Mouse (Mus musculus) bone marrow, adult 2 months (tissue): Measurements from ENCODE around the gene D8Ertd738e. TPM values are rescaled to one million over a fixed set of nuclear protein-coding genes. Genes with fewer than 3 reads are reported as not detected.
"Not testable (repeated sequence)": the region's sequence is repeated elsewhere in the genome, so short reads cannot be mapped to it uniquely, and the experiment has no call there.

Source experiments
- H3K27ac ChIP-seq: fragments of 200-500 bp; 2 replicates; pipeline ENCODE4 v1.5.1; 2012; ENCODE audit warnings: low read depth, mild to moderate bottlenecking, control low read depth, inconsistent platforms, low read length; ENCODE audit not compliant: control insufficient read depth, poor library complexity, insufficient read depth
- H3K4me1 ChIP-seq: fragments of 200-500 bp; 2 replicates; pipeline ENCODE4 v1.6.1; 2011; ENCODE audit warnings: low read length; ENCODE audit not compliant: control insufficient read depth, insufficient read depth
- H3K4me3 ChIP-seq: fragments of 200-500 bp; replicated peaks from 2 replicates; pipeline ENCODE3; 2011; ENCODE audit warnings: mild to moderate bottlenecking, low read depth, low read length, control low read depth; ENCODE audit not compliant: control insufficient read depth
- CTCF ChIP-seq: fragments of 200-500 bp; IDR thresholded peaks from 2 replicates; pipeline ENCODE4 v1.5.1; 2011; ENCODE audit warnings: low read length, control low read depth; ENCODE audit not compliant: control insufficient read depth, insufficient read depth
- POLR2A ChIP-seq: fragments of 200-500 bp; IDR thresholded peaks from 2 replicates; pipeline ENCODE4 v1.6.1; 2011; ENCODE audit warnings: low read depth, mild to moderate bottlenecking, control low read depth, low read length, borderline replicate concordance; ENCODE audit not compliant: control insufficient read depth
- WGBS: fragments of 180-500 bp; shearing (Covaris S2); methylation state at CpG from one replicate; pipeline ENCODE4 v1.1.7; 2018; 5-methylcytosine and 5-hydroxymethylcytosine counted together
- polyA plus RNA-seq: library from polyadenylated mRNA; stranded (reverse); fragments of >200 nt; gene quantifications from 2 replicates; pipeline ENCODE4 v1.2.4, GENCODE M21; 2011; ENCODE audit warnings: low replicate concordance; ENCODE audit not compliant: missing spikeins, insufficient read depth, insufficient read length

D8Ertd738e gene
- 101 and 196 TPM in 2 replicates for polyA plus RNA-seq

- Histone ChIP-seq H3K4me1 (no peaks in the 10 kb centered on the region), H3K27ac (peak within 1 kb of the TSS; percentile 90), H3K4me3 (peak within 1 kb of the TSS; percentile 96)
- no peak for TF ChIP-seq CTCF
- TF ChIP-seq POLR2A = peak; percentile 95; the same call in 1 of the 2 replicates
- WGBS = 4% methylated on average over 52 of the region's 52 CpGs
Observed at GRCm38 (mm10) chr8:84249257-84250170, at the start of gene D8Ertd738e. Gene D8Ertd738e, minus strand, starts transcription at chr8:84249719.

GRCm38 (mm10) chr8:84297029-84297785 lies 47.7 kb upstream of the D8Ertd738e start:
- no peak overlapping the region for H3K4me3 ChIP-seq
- TF ChIP-seq POLR2A = no peak
- TF ChIP-seq CTCF = no peak
- no peaks in the 10 kb centered on the region for H3K4me1 ChIP-seq
- no peak overlapping the region for H3K27ac ChIP-seq
- 73% methylated on average over 5 of the region's 5 CpGs for WGBS

DNA sequence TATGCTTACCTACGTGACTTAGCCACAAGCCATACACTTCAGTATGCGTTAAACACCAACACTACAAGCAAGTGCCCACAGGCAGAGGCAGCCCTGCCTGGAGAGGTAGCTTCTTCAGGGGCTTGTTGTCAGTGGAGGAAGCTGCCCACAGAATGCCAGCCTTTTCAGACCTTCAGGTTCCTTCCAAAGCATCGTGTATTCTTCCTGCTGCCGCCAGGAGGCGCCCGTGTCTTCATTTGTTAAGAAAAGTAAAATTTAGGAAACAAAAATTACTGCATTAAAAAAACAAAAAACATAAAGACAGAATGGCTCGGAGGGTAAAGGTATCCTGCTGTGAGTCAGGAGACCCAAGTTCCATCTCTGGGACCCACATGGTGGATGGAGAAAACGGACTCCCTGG lies 42.2 kb upstream of the D8Ertd738e start:
- peak; percentile 55 for TF ChIP-seq CTCF
- no peak for TF ChIP-seq POLR2A
- Histone ChIP-seq H3K4me1 (no peaks in the 10 kb centered on the region), H3K27ac (no peak overlapping the region), H3K4me3 (no peak overlapping the region)
- WGBS = 23% methylated on average over 8 of the region's 8 CpGs

- Histone ChIP-seq H3K4me1 (no peaks in the 10 kb centered on the region), H3K4me3 (no peak overlapping the region), H3K27ac (no peak overlapping the region)
- TF ChIP-seq CTCF (no peak), POLR2A (no peak)
- WGBS = 74% methylated on average over 5 of the region's 5 CpGs
Observed at GRCm38 (mm10) chr8:84291086-84291485, 41.6 kb upstream of the D8Ertd738e start.

GRCm38 (mm10) chr8:84288892-84289291 lies 39.4 kb upstream of the D8Ertd738e start:
- TF ChIP-seq POLR2A = no peak
- peak; percentile 32; the same call in 1 of the 2 replicates for TF ChIP-seq CTCF
- Histone ChIP-seq H3K27ac (no peak overlapping the region), H3K4me1 (no peaks in the 10 kb centered on the region), H3K4me3 (no peak overlapping the region)
- WGBS = 64% methylated on average over 2 of the region's 2 CpGs

DNA sequence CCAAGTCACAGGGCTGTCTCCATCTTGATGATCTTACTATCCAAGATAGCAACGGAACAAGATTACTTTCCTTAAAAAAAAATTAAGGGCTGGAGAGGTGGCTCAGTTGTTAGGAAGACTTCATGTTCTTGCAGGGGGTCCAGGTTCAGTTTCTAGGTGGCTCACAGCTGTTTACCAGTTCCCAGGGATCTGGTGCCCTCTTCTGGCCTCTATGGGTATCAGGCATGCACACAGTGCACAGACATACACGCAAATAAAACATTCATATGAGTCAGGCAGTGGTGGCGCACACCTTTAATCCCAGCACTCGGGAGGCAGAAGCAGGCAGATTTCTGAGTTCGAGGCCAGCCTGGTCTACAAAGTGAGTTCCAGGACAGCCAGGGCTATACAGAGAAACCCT lies 36.1 kb upstream of the D8Ertd738e start:
- H3K27ac ChIP-seq = not testable (repeated sequence)
- 38% methylated on average over 5 of the region's 5 CpGs for WGBS
- TF ChIP-seq CTCF = peak; percentile 69; the same call in 1 of the 2 replicates

GRCm38 (mm10) chr8:84284608-84285063 lies 35.1 kb upstream of the D8Ertd738e start:
- 69% methylated on average over 9 of the region's 9 CpGs for WGBS
- Histone ChIP-seq H3K4me1 (no peaks in the 10 kb centered on the region), H3K27ac (no peak overlapping the region), H3K4me3 (no peak overlapping the region)
- no peak for TF ChIP-seq CTCF
- no peak for TF ChIP-seq POLR2A

More for the DNA sequence above, 36.1 kb upstream of the D8Ertd738e start:
- H3K4me3 ChIP-seq, H3K4me1 ChIP-seq: not testable (repeated sequence)

- no peaks in the 10 kb centered on the region for H3K4me1 ChIP-seq
- WGBS = 65% methylated on average over 10 of the region's 10 CpGs
- no peak overlapping the region for H3K4me3 ChIP-seq
- no peak for TF ChIP-seq POLR2A
- TF ChIP-seq CTCF = no peak
- no peak overlapping the region for H3K27ac ChIP-seq
Observed at GRCm38 (mm10) chr8:84280777-84281176, 31.3 kb upstream of the D8Ertd738e start.
